Mouse (Mus musculus) small intestine, adult 2 months (tissue): ENCODE measurements at regions not wholly inside any gene's neighbourhood (a gene's known extent, or its start where the extent isn't known, plus 50 kb on each side); places are given as distances from the start of the nearest gene placed in this dataset.

Experiments
- CTCF ChIP-seq: fragments of 200-500 bp; IDR thresholded peaks from 2 replicates; pipeline ENCODE4 v1.5.1; 2012; ENCODE audit warnings: low read depth, mild to moderate bottlenecking, control low read depth, inconsistent platforms, low read length, moderate library complexity, mixed read lengths; ENCODE audit not compliant: insufficient replicate concordance, insufficient read length; ENCODE audit errors: extremely low read depth
- POLR2A ChIP-seq: fragments of 200-500 bp; IDR thresholded peaks from 2 replicates; pipeline ENCODE4 v1.6.1; 2012; ENCODE audit warnings: low read depth, mild to moderate bottlenecking, control low read depth, inconsistent platforms, low read length, moderate library complexity

- no peak for TF ChIP-seq CTCF
- TF ChIP-seq POLR2A: no peak
Measured at GRCm38 (mm10) chr4:81579389-81580110, 136.9 kb upstream of the Mpdz start.
